Mouse (Mus musculus): ENCODE data around the gene Lrrc25. TPM values are rescaled to one million over a fixed set of nuclear protein-coding genes. Genes with fewer than 3 reads are reported as not detected.

Gene Lrrc25
- 0.13 TPM in 1 of 2 replicates, not detected in the other for total RNA-seq (2012; rRNA removed)

- H3K9me3 ChIP-seq (ENCODE audit: control insufficient read depth, insufficient read depth, low read depth, low read length), result no peaks in the 10 kb centered on the region
- no peak within 1 kb of the TSS for H3K27ac ChIP-seq (ENCODE audit: insufficient read depth, low read depth, low read length, poor library complexity, severe bottlenecking)
- peaks cover 2 to 23% of the 10 kb centered on the region in 2 experiments; a peak in 2 of 4 replicates for H3K4me1 ChIP-seq (ENCODE audit: control insufficient read depth in 2 of 2, insufficient read depth in 2 of 2, low read length in 2 of 2, poor library complexity in 1 of 2)
- DNase-seq (ENCODE audit: low read depth, low spot score), result no peak
- TF ChIP-seq ZNF384 (IDR thresholded peaks at IDR 0.05; ENCODE audit: low read depth, low read length) (no peak), HCFC1 (IDR thresholded peaks at IDR 0.05; ENCODE audit: borderline replicate concordance, insufficient read depth, low read length) (no peak)
- H3K9ac ChIP-seq (ENCODE audit: insufficient read depth, low read depth, low read length, poor library complexity, severe bottlenecking), result no peak within 1 kb of the TSS
- H3K36me3 ChIP-seq (ENCODE audit: control insufficient read depth, insufficient read depth, low read length, poor library complexity, severe bottlenecking), result no peaks in the 10 kb centered on the region
- H3K4me3 ChIP-seq (ENCODE audit: insufficient read depth in 1 of 2, low read depth in 1 of 2, low read length in 2 of 2, poor library complexity in 1 of 2, severe bottlenecking in 1 of 2), result no peak within 1 kb of the TSS
- in situ Hi-C loops (cut with MboI; ENCODE audit: low sequenced_read_pairs in 2 of 2, unreplicated experiment in 2 of 2), result no loop called here
Observed at GRCm38 (mm10) chr8:70615894-70616293, at the start of gene Lrrc25. Lrrc25 (plus strand) TSS chr8:70616155.

- no peak overlapping the region for H3K27ac ChIP-seq (ENCODE audit: insufficient read depth, low read depth, low read length, poor library complexity, severe bottlenecking)
Observed at GRCm38 (mm10) chr8:70570360-70570759, 45.6 kb upstream of the Lrrc25 start.

GRCm38 (mm10) chr8:70570990-70571389, 45.0 kb upstream of the Lrrc25 start:
- H3K4me3 ChIP-seq (ENCODE audit: insufficient read depth in 1 of 2, low read depth in 1 of 2, low read length in 2 of 2, poor library complexity in 1 of 2, severe bottlenecking in 1 of 2), result no peak overlapping the region
- H3K36me3 ChIP-seq (ENCODE audit: control insufficient read depth, insufficient read depth, low read length, poor library complexity, severe bottlenecking), result peaks cover 6% of the 10 kb centered on the region; the same call in 1 of the 2 replicates
- DNase-seq (ENCODE audit: low read depth, low spot score), result no peak
- in situ Hi-C loops (cut with MboI; ENCODE audit: low sequenced_read_pairs in 2 of 2, unreplicated experiment in 2 of 2), result no loop called here
- H3K4me1 ChIP-seq (ENCODE audit: control insufficient read depth in 2 of 2, insufficient read depth in 2 of 2, low read length in 2 of 2, poor library complexity in 1 of 2), result peaks cover 2 to 4% of the 10 kb centered on the region in 2 experiments; a peak in 1 of 4 replicates
- no peak overlapping the region for H3K9ac ChIP-seq (ENCODE audit: insufficient read depth, low read depth, low read length, poor library complexity, severe bottlenecking)
- H3K9me3 ChIP-seq (ENCODE audit: control insufficient read depth, insufficient read depth, low read depth, low read length), result no peaks in the 10 kb centered on the region
- H3K27ac ChIP-seq (ENCODE audit: insufficient read depth, low read depth, low read length, poor library complexity, severe bottlenecking), result no peak overlapping the region
- no peak for TF ChIP-seq ZC3H11A (IDR thresholded peaks at IDR 0.05; ENCODE audit: borderline replicate concordance, low read depth, low read length)
- TF ChIP-seq MAFK (IDR thresholded peaks at IDR 0.05; ENCODE audit: insufficient read depth, low read depth, low read length), result no peak

More at GRCm38 (mm10) chr8:70570360-70570759, 45.6 kb upstream of the Lrrc25 start:
- Histone ChIP-seq H3K4me3 (ENCODE audit: insufficient read depth in 1 of 2, low read depth in 1 of 2, low read length in 2 of 2, poor library complexity in 1 of 2, severe bottlenecking in 1 of 2) (no peak overlapping the region), H3K9ac (ENCODE audit: insufficient read depth, low read depth, low read length, poor library complexity, severe bottlenecking) (no peak overlapping the region), H3K36me3 (ENCODE audit: control insufficient read depth, insufficient read depth, low read length, poor library complexity, severe bottlenecking) (peaks cover 6% of the 10 kb centered on the region; the same call in 1 of the 2 replicates), H3K4me1 (ENCODE audit: control insufficient read depth in 2 of 2, insufficient read depth in 2 of 2, low read length in 2 of 2, poor library complexity in 1 of 2) (peaks cover 2 to 6% of the 10 kb centered on the region in 2 experiments; a peak in 1 of 4 replicates), H3K9me3 (ENCODE audit: control insufficient read depth, insufficient read depth, low read depth, low read length) (no peaks in the 10 kb centered on the region)
- DNase-seq (ENCODE audit: low read depth, low spot score), result no peak
- no peak for TF ChIP-seq ZNF384 (IDR thresholded peaks at IDR 0.05; ENCODE audit: low read depth, low read length)
- no peak for TF ChIP-seq HCFC1 (IDR thresholded peaks at IDR 0.05; ENCODE audit: borderline replicate concordance, insufficient read depth, low read length)
- no peak for TF ChIP-seq ZC3H11A (IDR thresholded peaks at IDR 0.05; ENCODE audit: borderline replicate concordance, low read depth, low read length)
- TF ChIP-seq MAFK (IDR thresholded peaks at IDR 0.05; ENCODE audit: insufficient read depth, low read depth, low read length), result no peak
- TF ChIP-seq CHD2 (IDR thresholded peaks at IDR 0.05; ENCODE audit: low read depth, low read length), result no peak
- in situ Hi-C loops (cut with MboI; ENCODE audit: low sequenced_read_pairs in 2 of 2, unreplicated experiment in 2 of 2), result no loop called here

GRCm38 (mm10) chr8:70574302-70574701, 41.7 kb upstream of the Lrrc25 start:
- H3K27ac ChIP-seq (ENCODE audit: insufficient read depth, low read depth, low read length, poor library complexity, severe bottlenecking), result no peak overlapping the region
- peaks cover 19% of the 10 kb centered on the region for H3K36me3 ChIP-seq (ENCODE audit: control insufficient read depth, insufficient read depth, low read length, poor library complexity, severe bottlenecking)
- H3K4me3 ChIP-seq (ENCODE audit: insufficient read depth in 1 of 2, low read depth in 1 of 2, low read length in 2 of 2, poor library complexity in 1 of 2, severe bottlenecking in 1 of 2), result no peak overlapping the region
- no peak for DNase-seq (ENCODE audit: low read depth, low spot score)
- in situ Hi-C loops (cut with MboI; ENCODE audit: low sequenced_read_pairs in 2 of 2, unreplicated experiment in 2 of 2), result no loop called here
- H3K9me3 ChIP-seq (ENCODE audit: control insufficient read depth, insufficient read depth, low read depth, low read length), result no peaks in the 10 kb centered on the region
- TF ChIP-seq ZNF384 (IDR thresholded peaks at IDR 0.05; ENCODE audit: low read depth, low read length) (no peak), ZC3H11A (IDR thresholded peaks at IDR 0.05; ENCODE audit: borderline replicate concordance, low read depth, low read length) (no peak), CHD2 (IDR thresholded peaks at IDR 0.05; ENCODE audit: low read depth, low read length) (no peak), MAFK (IDR thresholded peaks at IDR 0.05; ENCODE audit: insufficient read depth, low read depth, low read length) (no peak), HCFC1 (IDR thresholded peaks at IDR 0.05; ENCODE audit: borderline replicate concordance, insufficient read depth, low read length) (no peak)
- H3K4me1 ChIP-seq (ENCODE audit: control insufficient read depth in 2 of 2, insufficient read depth in 2 of 2, low read length in 2 of 2, poor library complexity in 1 of 2), result peaks cover 2 to 4% of the 10 kb centered on the region in 2 experiments; a peak in 1 of 4 replicates
- no peak overlapping the region for H3K9ac ChIP-seq (ENCODE audit: insufficient read depth, low read depth, low read length, poor library complexity, severe bottlenecking)

- TF ChIP-seq CHD2 (IDR thresholded peaks at IDR 0.05; ENCODE audit: low read depth, low read length) (no peak), ZNF384 (IDR thresholded peaks at IDR 0.05; ENCODE audit: low read depth, low read length) (no peak), HCFC1 (IDR thresholded peaks at IDR 0.05; ENCODE audit: borderline replicate concordance, insufficient read depth, low read length) (no peak), MAFK (IDR thresholded peaks at IDR 0.05; ENCODE audit: insufficient read depth, low read depth, low read length) (no peak), ZC3H11A (IDR thresholded peaks at IDR 0.05; ENCODE audit: borderline replicate concordance, low read depth, low read length) (no peak)
- Histone ChIP-seq H3K9me3 (ENCODE audit: control insufficient read depth, insufficient read depth, low read depth, low read length) (no peaks in the 10 kb centered on the region), H3K27ac (ENCODE audit: insufficient read depth, low read depth, low read length, poor library complexity, severe bottlenecking) (no peak overlapping the region), H3K4me1 (ENCODE audit: control insufficient read depth in 2 of 2, insufficient read depth in 2 of 2, low read length in 2 of 2, poor library complexity in 1 of 2) (peaks cover 2 to 4% of the 10 kb centered on the region in 2 experiments; a peak in 1 of 4 replicates), H3K36me3 (ENCODE audit: control insufficient read depth, insufficient read depth, low read length, poor library complexity, severe bottlenecking) (peaks cover 19% of the 10 kb centered on the region), H3K4me3 (ENCODE audit: insufficient read depth in 1 of 2, low read depth in 1 of 2, low read length in 2 of 2, poor library complexity in 1 of 2, severe bottlenecking in 1 of 2) (no peak overlapping the region), H3K9ac (ENCODE audit: insufficient read depth, low read depth, low read length, poor library complexity, severe bottlenecking) (no peak overlapping the region)
- in situ Hi-C loops (cut with MboI; ENCODE audit: low sequenced_read_pairs in 2 of 2, unreplicated experiment in 2 of 2), result no loop called here
- DNase-seq (ENCODE audit: low read depth, low spot score), result no peak
Observed at GRCm38 (mm10) chr8:70574915-70575314, 41.0 kb upstream of the Lrrc25 start.

Data from ES-E14 (cell line).